Mouse (Mus musculus): Measurements from ENCODE around the gene Barx2.

- TF ChIP-seq USF1 (IDR thresholded peaks at IDR 0.05; ENCODE audit: low read depth) (no peak), CTCF (IDR thresholded peaks at IDR 0.05; ENCODE audit: control insufficient read depth, insufficient read depth, insufficient read length) (no peak), MYOG (IDR thresholded peaks at IDR 0.05; ENCODE audit: control insufficient read depth, extremely low read depth, insufficient read length) (no peak), CEBPB (IDR thresholded peaks at IDR 0.05; ENCODE audit: low read depth) (no peak), MAX (IDR thresholded peaks at IDR 0.05) (no peak), MYOD1 (IDR thresholded peaks at IDR 0.05; ENCODE audit: control insufficient read depth, insufficient read length, low read depth) (no peak), FOSL1 (IDR thresholded peaks at IDR 0.05; ENCODE audit: insufficient read depth, low read length, poor library complexity, severe bottlenecking) (no peak)
These were observed 703 bp upstream of the Barx2 start for GRCm38 (mm10) chr9:31913739-31914591.

Measured in C2C12 (cell line).